In genomic region chr4:106562006-106562405, GRCm38 (mm10) we compare ENCODE assay signal across 8 mouse cellular contexts. TPM values are rescaled to one million over a fixed set of nuclear protein-coding genes. Genes with fewer than 3 reads are reported as not detected.
DNase-seq lines count a peak whose midpoint lies in the region; ATAC-seq lines count a peak whose summit lies in the region.

No protein-coding gene starts in this region.

- DNase-seq in 416B (ENCODE audit: low read depth), result peak; percentile 42
- no peak for DNase-seq in forebrain, embryonic 11.5 days (ENCODE audit: low spot score)
- no peak for DNase-seq in adrenal gland, adult 18-20 months (ENCODE audit: low spot score in 2 of 2)
- DNase-seq in left cerebral cortex, postnatal 14 days (ENCODE audit: low spot score in 2 of 2), result no peak

- intact Hi-C loops in left cerebral cortex, postnatal 14 days (cut with DNase I), result no loop called here

- peaks cover 45% of the 10 kb centered on the region for H3K4me1 ChIP-seq in erythroblast, embryonic 14.5 days (ENCODE audit: control insufficient read depth)
- peaks cover 12% of the 10 kb centered on the region for H3K4me1 ChIP-seq in forebrain, embryonic 11.5 days (replicated peaks; ENCODE audit: control insufficient read depth, insufficient read depth, low read length)
- peaks cover 53% of the 10 kb centered on the region for H3K4me1 ChIP-seq in liver, embryonic 15.5 days (replicated peaks)

- ATAC-seq in erythroblast, adult 5-6 weeks (replicated peaks; ENCODE audit: low FRiP score, poor library complexity, severe bottlenecking), result no peak
- no peak for ATAC-seq in forebrain, embryonic 11.5 days (replicated peaks; ENCODE audit: low FRiP score)
- ATAC-seq in liver, embryonic 15.5 days (ENCODE audit: insufficient read depth), result no peak
- ATAC-seq in granulocyte monocyte progenitor cell, adult 5-6 weeks (replicated peaks; ENCODE audit: poor library complexity, severe bottlenecking), result no peak

- no peak overlapping the region for H3K27ac ChIP-seq in forebrain, embryonic 11.5 days (ENCODE audit: low read depth, low read length)
- H3K27ac ChIP-seq in liver, embryonic 15.5 days (replicated peaks), result peak overlapping the region; percentile 87

- no peaks in the 10 kb centered on the region for H3K27me3 ChIP-seq in erythroblast, embryonic 14.5 days (ENCODE audit: control insufficient read depth)
- no peaks in the 10 kb centered on the region for H3K27me3 ChIP-seq in forebrain, embryonic 11.5 days (ENCODE audit: control insufficient read depth, insufficient read depth, low read length)
- no peaks in the 10 kb centered on the region for H3K27me3 ChIP-seq in liver, embryonic 15.5 days

- peak overlapping the region; percentile 86 for H3K4me2 ChIP-seq in forebrain, embryonic 11.5 days (ENCODE audit: low read depth, low read length, severe bottlenecking)
- H3K4me2 ChIP-seq in liver, embryonic 15.5 days, result peak overlapping the region; percentile 94

- no peaks in the 10 kb centered on the region for H3K9me3 ChIP-seq in erythroblast, embryonic 14.5 days (ENCODE audit: control insufficient read depth, low read length)
- no peaks in the 10 kb centered on the region for H3K9me3 ChIP-seq in forebrain, embryonic 11.5 days (ENCODE audit: control insufficient read depth, low read length)
- H3K9me3 ChIP-seq in liver, embryonic 15.5 days (replicated peaks), result no peaks in the 10 kb centered on the region

- H3K9ac ChIP-seq in forebrain, embryonic 11.5 days (ENCODE audit: low read length), result peak overlapping the region; percentile 87
- H3K9ac ChIP-seq in liver, embryonic 15.5 days, result peak overlapping the region; percentile 73

- H3K36me3 ChIP-seq in erythroblast, embryonic 14.5 days (ENCODE audit: control insufficient read depth), result peaks cover 39% of the 10 kb centered on the region
- peaks cover 4% of the 10 kb centered on the region; the same call in 1 of the 2 replicates for H3K36me3 ChIP-seq in forebrain, embryonic 11.5 days (ENCODE audit: control insufficient read depth, insufficient read depth, low read length)
- peaks cover 38% of the 10 kb centered on the region for H3K36me3 ChIP-seq in liver, embryonic 15.5 days (replicated peaks)

- 14% methylated on average over 6 of the region's 6 CpGs for WGBS in forebrain, embryonic 11.5 days
- 10% methylated on average over 6 of the region's 6 CpGs for WGBS in liver, embryonic 15.5 days (ENCODE audit: insufficient replicate concordance)

- peak overlapping the region; percentile 85 for H3K4me3 ChIP-seq in erythroblast, embryonic 14.5 days (replicated peaks)
- peak overlapping the region; percentile 91 for H3K4me3 ChIP-seq in forebrain, embryonic 11.5 days (ENCODE audit: low read depth, low read length)
- peak overlapping the region; percentile 82 for H3K4me3 ChIP-seq in liver, embryonic 15.5 days (replicated peaks)

RNA-seq across cellular contexts. Expression of gene Dhcr24, which starts 1.2 kb away (rescaled TPM):
- 0.74 and 0.81 TPM in 2 replicates for polyA plus RNA-seq in erythroblast, embryonic 14.5 days (2012)
- total RNA-seq in erythroblast, adult 5-6 weeks (2015; ENCODE audit: low replicate concordance), result 2.3 and 4.4 TPM in 2 replicates
- total RNA-seq in erythroblast, adult 5-6 weeks (2017; ENCODE audit: low replicate concordance), result 1.5 and 1.7 TPM in 2 replicates
- 29.3 and 30.6 TPM in 2 replicates for polyA plus RNA-seq in forebrain, embryonic 11.5 days (2014; fragmentation: Nextera tagmentation; extraction: Ambion mirVana)
- 7.8 and 10.4 TPM in 2 replicates for polyA plus RNA-seq in liver, embryonic 15.5 days (2015; fragmentation: Nextera tagmentation; extraction: Ambion mirVana)
- 100 to 1,000 TPM in 1 of 2 experiments, 10 to 100 TPM in 1; 44.3 to 281 TPM for total RNA-seq in adrenal gland, adult 18-20 months (2021)
- 19.6 and 22.2 TPM in 2 replicates for total RNA-seq in granulocyte monocyte progenitor cell, adult 5-6 weeks (2014; fragmentation: Nextera tagmentation)
- total RNA-seq in granulocyte monocyte progenitor cell, adult 5-6 weeks (2017), result 8.7 and 14.4 TPM in 2 replicates
- total RNA-seq in left cerebral cortex, postnatal 14 days (2021), result 100 to 1,000 TPM; 112 to 119 TPM

RNA-seq across cellular contexts. Expression of gene Lexm, which starts 55.0 kb away (rescaled TPM):
- polyA plus RNA-seq in erythroblast, embryonic 14.5 days (2012), result not detected in 2 replicates
- not detected in 2 replicates for total RNA-seq in erythroblast, adult 5-6 weeks (2015; ENCODE audit: low replicate concordance)
- total RNA-seq in erythroblast, adult 5-6 weeks (2017; ENCODE audit: low replicate concordance), result not detected in 2 replicates
- polyA plus RNA-seq in forebrain, embryonic 11.5 days (2014; fragmentation: Nextera tagmentation; extraction: Ambion mirVana), result 0.21 and 0.35 TPM in 2 replicates
- not detected in 2 replicates for polyA plus RNA-seq in liver, embryonic 15.5 days (2015; fragmentation: Nextera tagmentation; extraction: Ambion mirVana)
- total RNA-seq in adrenal gland, adult 18-20 months (2021), result not detected
- not detected in 2 replicates for total RNA-seq in granulocyte monocyte progenitor cell, adult 5-6 weeks (2014; fragmentation: Nextera tagmentation)
- total RNA-seq in granulocyte monocyte progenitor cell, adult 5-6 weeks (2017), result not detected in 2 replicates
- total RNA-seq in left cerebral cortex, postnatal 14 days (2021), result under 1 TPM in 1 of 2 experiments, not detected in 1; 0.37 TPM
